Mouse (Mus musculus) kidney, postnatal 36 days (tissue): ENCODE measurements around the gene Lage3.
A peak's percentile ranks its signal among the peaks of the same experiment; 100 is the strongest.
"Not testable (repeated sequence)": the region's sequence is repeated elsewhere in the genome, so short reads cannot be mapped to it uniquely, and the experiment has no call there.

ENCODE experiments used
- DNase-seq, 2 experiments: peaks; one replicate each; pipeline ENCODE4 v3.0.0; 2021 to 2022; ENCODE audit warnings: mixed read lengths in 2 of 2

The Lage3 gene

GRCm38 (mm10) chrX:74353467-74353770 is at the start of gene Lage3:
Gene Lage3 (minus strand): TSS chrX:74353618.
- DNase-seq = peak; percentile 84 to 90

- no peak for DNase-seq
These were observed 46.7 kb upstream of the Lage3 start for GRCm38 (mm10) chrX:74400136-74400535.

DNA sequence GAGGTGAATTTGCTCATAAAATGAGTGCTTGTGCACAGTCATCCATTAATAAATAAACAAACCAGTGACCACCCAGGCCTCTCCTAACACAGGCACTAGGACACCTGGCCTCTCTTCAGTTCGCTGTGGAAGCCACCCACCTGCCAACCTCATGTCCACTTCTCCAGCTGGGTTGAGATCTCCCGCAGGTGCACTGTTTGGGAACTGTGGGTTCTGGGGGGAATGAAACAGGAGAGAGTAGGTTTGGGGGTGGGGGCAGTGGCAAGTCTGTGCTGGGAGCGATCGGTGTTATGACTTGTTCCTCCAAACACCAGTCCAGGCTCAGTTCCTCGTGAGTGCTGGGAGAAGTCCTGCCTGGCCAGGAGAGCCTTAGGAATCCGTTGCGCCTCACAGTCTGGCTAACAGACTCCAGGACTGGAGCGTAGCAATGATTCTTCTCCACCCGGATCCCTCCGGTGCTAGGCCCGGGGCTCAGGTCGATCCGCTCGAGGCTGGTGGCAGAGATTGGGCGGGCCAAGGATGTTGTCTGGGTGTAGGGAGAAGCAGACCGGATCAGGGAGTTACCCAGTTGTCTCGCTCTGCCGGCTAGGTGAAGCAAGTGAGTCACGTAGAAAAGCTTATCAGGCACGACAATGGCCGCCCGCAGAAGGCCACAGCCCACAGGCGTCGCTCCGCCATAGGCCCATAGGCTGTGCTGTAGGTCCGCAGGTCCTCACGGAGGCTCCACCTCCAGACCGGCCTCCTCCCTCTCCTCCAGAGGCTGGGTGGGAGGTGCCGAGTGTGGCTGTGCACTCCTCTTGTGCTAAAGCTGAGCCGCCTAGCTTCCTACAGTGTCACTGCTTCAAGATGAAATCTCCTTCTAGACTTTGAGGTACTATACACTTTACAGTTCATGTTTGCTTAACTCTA is 39.4 kb upstream of the Lage3 start, which contains the start of the genes Fam3a and Ikbkg:
Gene Fam3a (minus strand): TSS at position 738 of the 909 bp plus-strand sequence.
Gene Ikbkg (plus strand): TSS at position 756 of the 909 bp plus-strand sequence.
- peak; percentile 85 to 90 for DNase-seq

DNA sequence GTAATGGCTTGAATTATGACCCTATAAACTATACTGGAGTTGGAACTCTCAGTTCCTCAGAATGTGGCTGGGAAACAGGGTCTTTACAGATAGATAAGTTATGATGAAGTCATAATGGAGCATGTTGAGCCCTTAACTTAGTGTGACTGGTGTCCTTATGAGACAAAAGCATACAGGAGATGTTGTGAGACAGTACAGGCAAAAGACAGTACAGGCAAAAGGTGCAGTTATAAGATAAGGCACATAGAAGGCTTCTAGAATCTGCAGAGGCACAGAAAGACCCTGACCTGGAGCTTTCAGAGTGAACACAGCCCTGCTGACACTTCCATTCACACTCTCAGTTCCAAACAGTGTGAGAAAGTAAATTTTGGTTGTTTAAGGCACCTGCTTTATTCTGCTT is 34.7 kb upstream of the Lage3 start:
- DNase-seq = no peak

DNA sequence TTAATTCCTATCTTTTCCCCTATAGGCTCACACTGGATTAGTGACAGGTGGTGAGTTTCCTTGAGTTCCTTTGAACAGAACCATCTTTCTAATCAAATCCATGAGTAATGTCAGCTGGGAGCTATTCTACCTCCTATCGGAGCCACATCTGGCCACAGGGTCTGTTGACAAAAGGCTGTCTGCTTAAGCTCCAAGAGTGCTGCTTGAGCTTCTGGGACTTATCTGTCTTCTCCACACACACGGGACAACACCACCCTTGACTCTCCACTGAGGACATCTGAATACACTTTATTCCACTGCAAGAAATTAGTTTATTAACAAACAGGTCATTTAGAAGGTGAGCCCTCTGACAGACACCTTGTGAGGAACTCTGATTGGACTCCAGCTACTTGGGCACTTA is 31.0 kb upstream of the Lage3 start:
- no peak for DNase-seq

- DNase-seq = peak; percentile 93 to 94
These were observed 19.6 kb upstream of the Lage3 start, which contains the start of the genes Ubl4a and Slc10a3 for GRCm38 (mm10) chrX:74372888-74373549. Gene Ubl4a (minus strand): TSS chrX:74373218. Gene Slc10a3 (minus strand): TSS chrX:74373349.

DNA sequence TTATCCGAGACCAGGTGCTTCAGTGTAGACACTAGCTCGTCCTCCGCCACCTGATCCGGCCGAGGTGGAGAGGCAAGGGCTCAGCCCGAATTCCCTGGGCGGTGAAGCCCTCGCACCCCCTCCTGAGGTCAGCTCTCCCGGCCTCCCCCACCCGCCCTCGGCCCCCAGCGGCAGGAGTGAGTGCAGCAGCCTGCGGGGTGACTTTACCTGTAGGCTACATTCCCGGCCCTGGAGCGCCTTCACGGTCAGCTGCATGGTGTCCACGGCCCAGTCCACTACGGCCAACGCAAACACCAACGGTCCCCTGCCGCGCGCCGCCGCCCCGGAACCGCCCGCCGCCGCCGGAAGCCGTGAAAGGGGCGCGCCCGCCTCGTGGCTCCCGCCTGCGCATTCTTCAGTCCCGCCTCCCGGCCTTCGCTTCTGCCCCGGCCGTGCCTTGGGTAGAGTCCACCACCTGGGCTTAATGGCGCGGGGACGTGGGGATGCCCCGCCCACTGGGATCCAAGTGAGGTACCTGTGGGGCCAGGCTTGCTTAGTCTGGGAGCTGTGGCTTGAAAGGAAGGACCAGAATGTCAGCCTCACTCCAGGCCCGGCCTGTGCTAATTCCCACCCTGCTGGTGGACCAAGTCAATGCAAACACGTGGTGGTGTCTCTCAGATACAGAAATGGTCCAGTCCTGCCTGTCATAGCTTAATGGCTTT is 14.9 kb upstream of the Lage3 start:
- DNase-seq = peak; percentile 83 to 88

- no peak for DNase-seq
These were observed 14.1 kb upstream of the Lage3 start for GRCm38 (mm10) chrX:74367512-74367911.

- peak; percentile 30 to 44 for DNase-seq
These were observed 5.8 kb upstream of the Lage3 start for GRCm38 (mm10) chrX:74359171-74359570.

- DNase-seq = not testable (repeated sequence)
These were observed 3.7 kb upstream of the Lage3 start for GRCm38 (mm10) chrX:74357069-74357468.

GRCm38 (mm10) chrX:74352645-74353466 is 562 bp downstream of the Lage3 start:
- no peak for DNase-seq

DNA sequence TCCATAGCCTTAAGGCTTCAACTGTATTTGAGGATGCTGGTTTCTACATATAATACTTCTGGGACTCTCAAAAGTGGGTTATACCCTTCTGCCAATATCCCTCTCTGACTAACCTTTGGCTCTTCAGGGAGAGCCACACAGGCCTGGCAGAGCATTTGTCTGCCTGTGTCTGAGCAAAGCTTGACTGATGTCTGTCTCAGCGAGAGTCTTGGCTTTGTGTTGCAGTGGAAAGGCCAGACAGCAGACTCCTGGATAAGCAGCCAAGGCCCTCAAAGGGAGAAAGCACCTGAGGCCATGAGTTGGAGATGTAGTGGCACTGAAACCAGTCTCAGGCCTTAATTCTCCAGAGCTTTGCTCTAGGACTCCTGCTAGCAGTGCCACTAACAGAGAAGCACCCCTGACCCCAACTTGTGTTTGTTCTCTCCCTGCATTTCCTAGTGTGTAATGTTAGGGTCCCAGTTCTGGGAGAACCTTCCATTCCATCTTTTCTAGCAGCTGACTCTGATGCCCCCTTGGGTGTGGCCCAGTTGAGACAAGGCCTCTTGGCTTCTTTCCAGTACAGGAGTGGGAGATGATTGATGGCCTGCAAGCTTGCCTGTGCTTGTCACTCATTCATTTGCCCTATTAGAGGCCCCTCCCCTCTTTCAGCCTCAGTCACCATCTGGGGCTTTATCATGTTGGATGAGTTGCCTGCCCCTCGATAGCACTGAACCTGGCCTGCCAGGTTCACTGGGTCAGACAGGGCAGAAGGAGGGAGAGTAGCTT is 23.1 kb downstream of the Lage3 start:
- no peak for DNase-seq

GRCm38 (mm10) chrX:74329215-74329671 is 24.2 kb downstream of the Lage3 start:
- no peak for DNase-seq

- peak; percentile 67 to 78 for DNase-seq
These were observed 24.7 kb downstream of the Lage3 start, which contains the start of gene Plxna3 for GRCm38 (mm10) chrX:74328725-74329161. Gene Plxna3 (plus strand): TSS chrX:74329066.

- peak; percentile 92 to 94 for DNase-seq
These were observed 40.6 kb downstream of the Lage3 start, which contains the start of gene Fam50a for GRCm38 (mm10) chrX:74312540-74313464. Gene Fam50a (plus strand): TSS chrX:74313033.

DNA sequence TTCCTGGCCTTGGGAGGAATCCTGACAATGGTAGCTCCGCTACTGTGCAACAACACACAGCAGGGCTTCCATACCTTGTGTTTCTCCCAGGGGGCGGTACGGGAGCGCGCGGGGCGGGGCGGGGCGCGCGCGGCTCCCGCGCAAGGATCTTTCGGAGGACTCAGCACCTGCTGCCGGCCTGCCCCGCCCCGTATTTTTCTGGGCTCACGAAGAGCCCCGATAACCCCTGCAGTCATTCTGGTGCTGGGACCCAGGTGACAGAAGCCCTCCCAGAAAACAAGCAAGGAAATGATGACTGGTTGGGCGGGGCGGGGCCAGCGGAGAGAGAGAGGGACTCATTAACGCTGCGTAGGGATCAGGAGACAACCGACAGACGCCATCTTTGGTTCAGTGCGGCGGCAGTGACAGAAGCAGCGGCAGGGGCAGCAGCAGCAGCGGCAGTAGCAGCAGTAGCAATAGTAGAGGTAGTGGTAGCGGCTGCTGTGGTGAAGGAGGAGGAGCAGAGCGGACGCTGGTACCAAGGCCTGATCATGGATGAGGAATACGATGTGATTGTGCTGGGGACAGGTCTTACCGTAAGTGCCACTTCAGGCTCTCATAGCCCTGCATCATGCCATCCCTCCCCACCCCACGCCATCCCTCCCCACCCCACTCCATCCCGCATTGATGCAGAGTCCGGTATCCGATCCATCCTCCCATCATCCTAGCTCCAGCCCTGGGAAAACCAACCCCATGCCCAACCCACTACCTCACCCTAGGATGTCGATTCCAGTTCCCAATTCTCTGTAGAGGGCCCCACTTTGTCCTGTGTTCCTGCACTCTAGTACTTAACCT is 48.3 kb downstream of the Lage3 start, which contains the start of gene Gdi1:
Gene Gdi1 (plus strand): TSS at position 132 of the 834 bp plus-strand sequence.
- peak; percentile 50 to 79 for DNase-seq
